ENCODE assay signal across 17 mouse cellular contexts in genomic region chr13:30004849-30005248, GRCm38 (mm10).
"Had no signal": no experiment of that assay in that cellular context is flagged by ENCODE, and none has a peak within 500 bp of the region (broad histone marks: within the 10 kb centered on the region; RNA-seq: fewer than 3 reads in every experiment).

No protein-coding gene starts in this region.

- H3K27me3 ChIP-seq: neural tube, embryonic 12.5 days; neural tube, embryonic 13.5 days; neural tube, embryonic 15.5 days; stomach, embryonic 15.5 days had no signal

- DNase-seq: retina, postnatal 1 day; right cerebral cortex, adult 18-20 months; right cerebral cortex, postnatal 14 days; right cerebral cortex, postnatal 25 days; right cerebral cortex, postnatal 4 days; spleen, adult 18-20 months; thymus, adult 18-20 months; thymus, adult 2 months; thymus, postnatal 14 days; thymus, postnatal 25 days; thymus, postnatal 36 days; thymus, postnatal 4 days had no signal

- H3K9me3 ChIP-seq: neural tube, embryonic 12.5 days; neural tube, embryonic 13.5 days; neural tube, embryonic 15.5 days; stomach, embryonic 15.5 days had no signal

- H3K4me3 ChIP-seq: neural tube, embryonic 12.5 days; neural tube, embryonic 13.5 days; neural tube, embryonic 15.5 days; stomach, embryonic 15.5 days had no signal

- H3K4me2 ChIP-seq: neural tube, embryonic 12.5 days; neural tube, embryonic 13.5 days; neural tube, embryonic 15.5 days; stomach, embryonic 15.5 days had no signal

- H3K9ac ChIP-seq: neural tube, embryonic 12.5 days; neural tube, embryonic 13.5 days; neural tube, embryonic 15.5 days; stomach, embryonic 15.5 days had no signal

- H3K27ac ChIP-seq: neural tube, embryonic 12.5 days; neural tube, embryonic 13.5 days; neural tube, embryonic 15.5 days; stomach, embryonic 15.5 days; stomach, postnatal 0 days had no signal

- H3K36me3 ChIP-seq: neural tube, embryonic 12.5 days; neural tube, embryonic 13.5 days; neural tube, embryonic 15.5 days; stomach, embryonic 15.5 days had no signal

- H3K4me1 ChIP-seq: neural tube, embryonic 12.5 days; stomach, embryonic 15.5 days had no signal
